Mouse (Mus musculus): Measurements from ENCODE around the gene Reps1. TPM values are rescaled to one million over a fixed set of nuclear protein-coding genes. Genes with fewer than 3 reads are reported as not detected.

Gene Reps1
- polyA plus RNA-seq, 1 experiment = 95.8 TPM

- 95% methylated on average over 6 of the region's 6 CpGs for WGBS
- H3K36me3 ChIP-seq (ENCODE audit: control insufficient read depth, insufficient read depth, low read length) = no peaks in the 10 kb centered on the region
- H3K4me1 ChIP-seq (replicated peaks; ENCODE audit: control insufficient read depth, insufficient read depth, low read length) = 0 out of 2 replicates have a peak, but pooled peaks cover 2% of the 10 kb centered on the region
- H3K27ac ChIP-seq (ENCODE audit: control insufficient read depth, insufficient read depth, low read length) = no peak overlapping the region
- no peak for TF ChIP-seq CTCF (IDR thresholded peaks at IDR 0.05; ENCODE audit: borderline replicate concordance, control insufficient read depth, extremely low read depth, insufficient read depth, low read length, poor library complexity)
- no peak for TF ChIP-seq POLR2A (IDR thresholded peaks at IDR 0.05; ENCODE audit: control insufficient read depth, extremely low read depth, insufficient read depth, low read length, poor library complexity)
- DNase-seq = no peak
- H3K4me3 ChIP-seq (ENCODE audit: control insufficient read depth, insufficient read depth, low read length) = no peak overlapping the region
- no peaks in the 10 kb centered on the region for H3K27me3 ChIP-seq (ENCODE audit: control insufficient read depth, insufficient read depth, low read length)
These were observed 20.2 kb downstream of the Reps1 start for GRCm38 (mm10) chr10:18075845-18076244.

GRCm38 (mm10) chr10:18081536-18081935 is 25.9 kb downstream of the Reps1 start:
- Histone ChIP-seq H3K27ac (ENCODE audit: control insufficient read depth, insufficient read depth, low read length) (no peak overlapping the region), H3K36me3 (ENCODE audit: control insufficient read depth, insufficient read depth, low read length) (no peaks in the 10 kb centered on the region), H3K4me3 (ENCODE audit: control insufficient read depth, insufficient read depth, low read length) (no peak overlapping the region), H3K4me1 (replicated peaks; ENCODE audit: control insufficient read depth, insufficient read depth, low read length) (no peaks in the 10 kb centered on the region), H3K27me3 (ENCODE audit: control insufficient read depth, insufficient read depth, low read length) (no peaks in the 10 kb centered on the region)
- DNase-seq = no peak
- WGBS = 88% methylated on average over 1 of the region's 1 CpGs
- no peak for TF ChIP-seq POLR2A (IDR thresholded peaks at IDR 0.05; ENCODE audit: control insufficient read depth, extremely low read depth, insufficient read depth, low read length, poor library complexity)
- no peak for TF ChIP-seq CTCF (IDR thresholded peaks at IDR 0.05; ENCODE audit: borderline replicate concordance, control insufficient read depth, extremely low read depth, insufficient read depth, low read length, poor library complexity)

GRCm38 (mm10) chr10:18082772-18083171 is 27.1 kb downstream of the Reps1 start:
- Histone ChIP-seq H3K27ac (ENCODE audit: control insufficient read depth, insufficient read depth, low read length) (no peak overlapping the region), H3K4me3 (ENCODE audit: control insufficient read depth, insufficient read depth, low read length) (no peak overlapping the region), H3K36me3 (ENCODE audit: control insufficient read depth, insufficient read depth, low read length) (no peaks in the 10 kb centered on the region), H3K27me3 (ENCODE audit: control insufficient read depth, insufficient read depth, low read length) (no peaks in the 10 kb centered on the region), H3K4me1 (replicated peaks; ENCODE audit: control insufficient read depth, insufficient read depth, low read length) (no peaks in the 10 kb centered on the region)
- WGBS = 97% methylated on average over 6 of the region's 6 CpGs
- TF ChIP-seq POLR2A (IDR thresholded peaks at IDR 0.05; ENCODE audit: control insufficient read depth, extremely low read depth, insufficient read depth, low read length, poor library complexity) (no peak), CTCF (IDR thresholded peaks at IDR 0.05; ENCODE audit: borderline replicate concordance, control insufficient read depth, extremely low read depth, insufficient read depth, low read length, poor library complexity) (no peak)
- no peak for DNase-seq

- peaks cover 28% of the 10 kb centered on the region for H3K36me3 ChIP-seq (ENCODE audit: control insufficient read depth, insufficient read depth, low read length)
- no peak overlapping the region for H3K4me3 ChIP-seq (ENCODE audit: control insufficient read depth, insufficient read depth, low read length)
- no peak for TF ChIP-seq CTCF (IDR thresholded peaks at IDR 0.05; ENCODE audit: borderline replicate concordance, control insufficient read depth, extremely low read depth, insufficient read depth, low read length, poor library complexity)
- no peak for TF ChIP-seq POLR2A (IDR thresholded peaks at IDR 0.05; ENCODE audit: control insufficient read depth, extremely low read depth, insufficient read depth, low read length, poor library complexity)
- no peak for DNase-seq
- no peaks in the 10 kb centered on the region for H3K27me3 ChIP-seq (ENCODE audit: control insufficient read depth, insufficient read depth, low read length)
- H3K27ac ChIP-seq (ENCODE audit: control insufficient read depth, insufficient read depth, low read length) = no peak overlapping the region
- no peaks in the 10 kb centered on the region for H3K4me1 ChIP-seq (replicated peaks; ENCODE audit: control insufficient read depth, insufficient read depth, low read length)
These were observed 35.0 kb downstream of the Reps1 start for GRCm38 (mm10) chr10:18090691-18091090.

GRCm38 (mm10) chr10:18102166-18102565 is 46.5 kb downstream of the Reps1 start:
- peaks cover 29% of the 10 kb centered on the region for H3K36me3 ChIP-seq (ENCODE audit: control insufficient read depth, insufficient read depth, low read length)
- no peaks in the 10 kb centered on the region for H3K4me1 ChIP-seq (replicated peaks; ENCODE audit: control insufficient read depth, insufficient read depth, low read length)
- WGBS = 87% methylated on average over 5 of the region's 5 CpGs
- TF ChIP-seq CTCF (IDR thresholded peaks at IDR 0.05; ENCODE audit: borderline replicate concordance, control insufficient read depth, extremely low read depth, insufficient read depth, low read length, poor library complexity) (no peak), POLR2A (IDR thresholded peaks at IDR 0.05; ENCODE audit: control insufficient read depth, extremely low read depth, insufficient read depth, low read length, poor library complexity) (no peak)
- no peak overlapping the region for H3K4me3 ChIP-seq (ENCODE audit: control insufficient read depth, insufficient read depth, low read length)
- DNase-seq = no peak
- H3K27ac ChIP-seq (ENCODE audit: control insufficient read depth, insufficient read depth, low read length) = no peak overlapping the region
- H3K27me3 ChIP-seq (ENCODE audit: control insufficient read depth, insufficient read depth, low read length) = no peaks in the 10 kb centered on the region

- Histone ChIP-seq H3K27me3 (ENCODE audit: control insufficient read depth, insufficient read depth, low read length) (no peaks in the 10 kb centered on the region), H3K36me3 (ENCODE audit: control insufficient read depth, insufficient read depth, low read length) (peaks cover 20% of the 10 kb centered on the region; the same call in 1 of the 2 replicates), H3K27ac (ENCODE audit: control insufficient read depth, insufficient read depth, low read length) (no peak overlapping the region), H3K4me3 (ENCODE audit: control insufficient read depth, insufficient read depth, low read length) (no peak overlapping the region), H3K4me1 (replicated peaks; ENCODE audit: control insufficient read depth, insufficient read depth, low read length) (no peaks in the 10 kb centered on the region)
- WGBS = 87% methylated on average over 5 of the region's 5 CpGs
- DNase-seq = no peak
- TF ChIP-seq CTCF (IDR thresholded peaks at IDR 0.05; ENCODE audit: borderline replicate concordance, control insufficient read depth, extremely low read depth, insufficient read depth, low read length, poor library complexity) (no peak), POLR2A (IDR thresholded peaks at IDR 0.05; ENCODE audit: control insufficient read depth, extremely low read depth, insufficient read depth, low read length, poor library complexity) (no peak)
These were observed 51.8 kb downstream of the Reps1 start for GRCm38 (mm10) chr10:18107471-18107870.

GRCm38 (mm10) chr10:18110940-18111339 is 55.3 kb downstream of the Reps1 start:
- no peak for TF ChIP-seq CTCF (IDR thresholded peaks at IDR 0.05; ENCODE audit: borderline replicate concordance, control insufficient read depth, extremely low read depth, insufficient read depth, low read length, poor library complexity)
- TF ChIP-seq POLR2A (IDR thresholded peaks at IDR 0.05; ENCODE audit: control insufficient read depth, extremely low read depth, insufficient read depth, low read length, poor library complexity) = no peak
- Histone ChIP-seq H3K4me3 (ENCODE audit: control insufficient read depth, insufficient read depth, low read length) (no peak overlapping the region), H3K27ac (ENCODE audit: control insufficient read depth, insufficient read depth, low read length) (no peak overlapping the region), H3K4me1 (replicated peaks; ENCODE audit: control insufficient read depth, insufficient read depth, low read length) (no peaks in the 10 kb centered on the region), H3K27me3 (ENCODE audit: control insufficient read depth, insufficient read depth, low read length) (no peaks in the 10 kb centered on the region), H3K36me3 (ENCODE audit: control insufficient read depth, insufficient read depth, low read length) (peaks cover 13% of the 10 kb centered on the region; the same call in 1 of the 2 replicates)
- DNase-seq = no peak

Measured in thymus, adult 2 months (tissue).